Mouse (Mus musculus) layer of hippocampus, postnatal 36 days (tissue): ENCODE measurements around the gene Wdr19. TPM values are rescaled to one million over a fixed set of nuclear protein-coding genes. Genes with fewer than 3 reads are reported as not detected.
A peak's percentile ranks its signal among the peaks of the same experiment; 100 is the strongest.
"Not testable (repeated sequence)": the region's sequence is repeated elsewhere in the genome, so short reads cannot be mapped to it uniquely, and the experiment has no call there.

Experiments
- DNase-seq, 2 experiments: peaks; one replicate each; pipeline ENCODE4 v3.0.0; 2022
- total RNA-seq, 2 experiments: library from RNA; stranded (reverse); gene quantifications; 2 replicates each; pipeline ENCODE4 v1.2.3; 2021

Wdr19 gene
- total RNA-seq, 2 experiments from 2014 or later = 19.4 to 21.2 TPM

DNA sequence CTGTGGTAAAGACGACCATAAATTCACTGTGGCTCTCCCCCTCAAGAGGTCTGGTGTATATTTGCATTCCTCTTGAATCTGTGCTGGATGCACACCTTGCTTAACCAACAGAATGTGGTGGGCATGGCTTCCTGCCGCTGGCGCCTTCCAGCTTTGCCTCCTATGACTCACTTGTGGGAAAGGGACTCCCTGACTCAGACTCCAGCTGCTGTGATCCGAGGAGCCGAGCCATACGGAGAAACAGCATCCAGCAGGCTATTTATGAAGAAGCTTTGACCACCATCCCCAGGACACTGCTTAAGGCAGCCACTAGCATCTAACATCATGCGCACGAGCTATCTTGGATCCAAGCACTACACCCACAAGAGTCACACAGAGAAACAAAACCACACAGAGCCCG, 5.1 kb upstream of the Wdr19 start:
- DNase-seq = no peak

DNA sequence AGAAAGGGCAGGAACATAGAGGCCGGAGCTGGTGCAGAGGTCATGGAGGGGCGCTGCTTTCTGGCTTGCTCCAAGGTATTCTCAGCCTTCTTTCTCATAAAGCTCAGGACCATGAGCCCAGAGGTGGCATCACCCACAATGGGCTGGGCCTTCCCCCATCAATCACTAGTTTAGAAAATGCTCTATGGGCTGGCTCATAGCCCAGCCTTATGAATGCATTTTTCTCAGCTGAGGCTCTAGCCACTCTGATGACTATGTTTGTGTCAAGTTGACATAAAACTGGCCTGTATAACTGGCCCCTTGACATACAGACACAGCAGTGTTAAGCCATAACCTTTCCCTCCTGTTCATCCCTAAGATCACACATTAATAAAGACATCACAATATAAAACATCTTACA, 5.2 kb downstream of the Wdr19 start:
- DNase-seq = no peak

DNA sequence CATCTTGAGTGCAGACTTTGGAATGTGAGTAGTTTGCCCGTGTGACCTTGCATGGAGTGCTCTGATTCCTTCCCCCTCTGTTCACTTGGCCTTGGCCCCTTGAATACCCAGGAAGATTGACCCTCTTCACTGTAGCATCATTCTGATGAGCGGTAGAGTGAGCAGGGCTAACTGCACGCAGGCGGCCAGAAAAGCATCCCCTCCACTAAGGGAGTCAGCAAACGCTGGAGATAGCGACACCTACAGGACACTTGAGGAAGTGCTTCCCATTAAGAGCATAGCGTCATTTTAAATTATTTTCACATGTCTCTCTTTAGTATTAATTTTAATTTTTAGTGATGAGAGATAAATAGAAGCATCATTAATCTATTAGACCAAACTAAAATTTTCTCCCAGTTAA, 13.8 kb downstream of the Wdr19 start:
- no peak for DNase-seq

DNA sequence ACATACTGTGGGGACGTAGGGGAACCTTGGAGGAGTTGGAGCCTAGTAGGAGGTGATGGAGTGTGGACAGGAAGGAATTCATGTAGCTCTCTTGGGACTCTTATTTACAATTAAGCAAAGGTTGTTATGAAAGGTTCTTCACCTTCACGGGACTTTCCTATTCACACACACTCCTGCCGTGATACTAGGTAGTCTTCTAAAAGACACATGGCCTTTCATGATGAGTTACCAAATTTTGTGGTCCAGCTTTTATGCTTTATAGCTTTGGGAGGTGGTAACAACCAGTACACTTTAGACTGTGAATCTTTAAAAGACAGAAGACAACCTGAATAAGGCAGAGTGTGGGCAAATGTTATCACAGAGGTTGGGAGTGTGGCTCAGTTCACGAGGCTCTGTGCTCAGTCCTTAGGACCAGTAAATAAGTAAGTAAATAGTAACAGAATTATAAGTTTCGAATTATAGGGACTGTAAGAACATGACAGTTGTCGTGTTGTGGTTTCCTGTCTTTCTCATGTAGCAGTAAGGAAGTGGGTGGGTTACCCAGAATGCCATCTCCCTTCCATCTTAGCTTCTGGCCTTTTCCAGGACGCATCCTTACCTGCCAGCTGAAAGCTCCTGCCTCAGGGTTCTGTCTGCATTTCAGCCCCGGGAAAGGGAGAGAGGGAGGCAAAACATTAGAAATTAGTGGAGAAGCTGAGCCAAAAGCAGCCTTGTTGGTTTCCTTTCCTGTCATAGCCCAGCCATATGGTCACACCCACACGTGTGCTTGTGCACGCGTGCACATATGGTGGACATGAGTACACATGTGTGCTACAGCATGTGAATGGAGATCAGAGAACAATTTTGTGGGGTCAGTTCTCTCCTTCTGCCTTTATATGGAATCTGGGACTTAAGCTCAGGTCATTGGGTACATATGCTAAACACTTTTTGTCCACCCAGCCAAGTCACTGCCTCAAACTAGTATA, 18.1 kb downstream of the Wdr19 start:
- DNase-seq = peak; percentile 30

DNA sequence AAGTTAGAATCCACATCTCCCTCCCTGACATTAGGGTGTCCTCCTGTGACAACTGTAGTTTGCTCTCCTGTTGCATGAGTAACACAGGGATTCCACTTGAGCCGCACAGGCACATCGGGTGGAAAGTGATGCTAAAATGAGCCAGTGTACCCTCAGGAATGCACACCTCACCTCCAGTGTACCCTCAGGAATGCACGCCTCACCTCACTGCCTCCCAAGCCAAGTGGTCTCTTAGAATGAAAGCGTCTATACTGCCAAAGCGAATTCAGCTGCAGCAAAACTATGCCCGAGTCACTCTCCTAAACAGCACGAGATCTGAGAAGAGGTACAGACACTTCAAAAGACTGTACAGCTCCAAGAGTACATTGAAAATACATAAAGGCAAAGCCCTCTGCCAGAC, 21.5 kb downstream of the Wdr19 start:
- no peak for DNase-seq

DNA sequence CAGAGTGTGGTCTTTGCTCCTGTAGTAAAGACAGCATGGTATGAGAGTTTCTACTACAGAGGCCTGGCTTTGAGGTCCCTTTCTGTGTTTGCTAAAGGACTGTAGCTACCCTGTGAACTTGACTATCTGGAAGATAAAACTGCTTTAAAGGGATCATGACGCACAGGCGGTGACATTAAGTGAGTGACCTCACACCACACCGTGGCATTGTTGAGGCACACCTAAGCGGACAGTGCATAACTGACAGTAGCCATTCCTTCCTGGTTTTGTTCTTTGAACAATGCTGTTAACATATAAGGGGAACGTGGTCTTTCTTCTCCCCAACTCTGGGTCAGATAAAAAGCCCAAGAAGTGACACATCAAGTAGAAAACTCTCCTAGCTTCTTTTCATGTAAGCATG, 24.6 kb downstream of the Wdr19 start:
- DNase-seq = no peak

DNA sequence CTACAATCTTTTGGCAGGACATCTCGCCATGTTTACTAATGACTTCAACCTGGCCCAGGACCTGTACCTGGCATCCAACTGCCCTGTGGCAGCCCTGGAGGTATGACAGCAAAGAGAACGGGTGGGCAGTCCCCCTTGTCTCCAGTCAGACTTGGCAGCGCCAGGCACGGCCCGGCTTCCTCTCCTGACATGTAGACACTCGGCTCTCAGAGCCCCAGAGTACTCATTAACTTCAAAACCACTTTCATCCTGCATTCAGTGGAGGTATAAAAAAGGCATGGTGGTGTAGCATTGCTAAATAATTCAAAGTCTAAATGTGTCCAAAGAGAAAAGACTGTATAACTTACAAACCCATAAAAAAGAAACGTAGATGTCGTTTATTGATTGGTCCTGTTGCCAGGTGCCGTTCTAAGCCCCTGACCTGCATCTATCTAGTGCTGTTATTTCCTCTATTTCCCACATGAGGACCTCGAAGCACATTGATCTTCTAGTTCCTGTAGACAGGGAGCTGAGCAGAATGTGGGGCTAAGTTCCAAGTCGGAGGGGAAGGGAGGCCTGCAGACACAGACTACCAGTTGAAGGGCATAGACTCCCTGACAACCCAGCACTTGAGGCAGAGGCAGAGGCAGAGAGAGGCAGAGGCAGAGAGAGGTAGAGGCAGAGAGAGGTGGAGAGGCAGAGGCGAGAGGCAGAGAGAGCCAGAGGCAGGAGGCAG, 31.9 kb downstream of the Wdr19 start:
- no peak for DNase-seq

DNA sequence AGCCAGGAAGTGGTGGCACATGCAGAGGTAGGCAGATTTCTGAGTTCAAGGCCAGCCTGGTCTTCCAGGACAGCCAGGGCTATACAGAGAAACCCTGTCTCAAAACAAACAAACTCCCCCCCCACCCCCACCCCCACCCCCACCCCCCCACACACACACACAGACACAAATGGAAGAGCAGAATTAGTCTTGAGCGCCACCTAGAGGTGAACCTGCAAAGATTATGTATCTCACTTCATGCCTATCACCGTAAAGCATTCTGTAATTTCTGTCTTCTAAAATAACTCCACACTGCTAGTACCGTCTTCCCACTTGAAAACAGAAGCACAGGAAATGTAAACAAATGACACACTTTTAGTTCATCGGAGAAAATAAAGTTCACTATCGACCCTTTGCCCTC, 43.2 kb downstream of the Wdr19 start:
- peak in 1 of 2 experiments; percentile 26 for DNase-seq

DNA sequence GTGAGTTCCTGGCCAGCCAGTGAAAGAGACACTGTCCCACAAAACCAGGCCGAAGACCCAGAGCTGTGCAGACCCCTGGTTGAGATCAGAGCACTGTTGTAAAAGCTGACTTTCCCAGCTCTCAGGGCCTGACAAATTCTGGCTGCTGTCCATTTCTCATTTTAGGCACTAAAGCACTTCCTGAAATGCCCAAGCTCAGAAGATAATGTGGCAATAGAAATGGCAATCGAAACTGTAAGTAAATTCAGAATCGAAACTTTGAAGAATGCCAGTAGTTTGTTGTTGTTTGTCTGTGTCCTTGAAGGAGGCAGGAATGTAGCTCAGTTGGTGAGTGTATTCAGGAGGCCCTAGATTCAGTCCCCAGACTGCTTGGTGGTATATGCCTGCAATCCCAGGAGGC, 47.8 kb downstream of the Wdr19 start:
- DNase-seq = no peak

DNA sequence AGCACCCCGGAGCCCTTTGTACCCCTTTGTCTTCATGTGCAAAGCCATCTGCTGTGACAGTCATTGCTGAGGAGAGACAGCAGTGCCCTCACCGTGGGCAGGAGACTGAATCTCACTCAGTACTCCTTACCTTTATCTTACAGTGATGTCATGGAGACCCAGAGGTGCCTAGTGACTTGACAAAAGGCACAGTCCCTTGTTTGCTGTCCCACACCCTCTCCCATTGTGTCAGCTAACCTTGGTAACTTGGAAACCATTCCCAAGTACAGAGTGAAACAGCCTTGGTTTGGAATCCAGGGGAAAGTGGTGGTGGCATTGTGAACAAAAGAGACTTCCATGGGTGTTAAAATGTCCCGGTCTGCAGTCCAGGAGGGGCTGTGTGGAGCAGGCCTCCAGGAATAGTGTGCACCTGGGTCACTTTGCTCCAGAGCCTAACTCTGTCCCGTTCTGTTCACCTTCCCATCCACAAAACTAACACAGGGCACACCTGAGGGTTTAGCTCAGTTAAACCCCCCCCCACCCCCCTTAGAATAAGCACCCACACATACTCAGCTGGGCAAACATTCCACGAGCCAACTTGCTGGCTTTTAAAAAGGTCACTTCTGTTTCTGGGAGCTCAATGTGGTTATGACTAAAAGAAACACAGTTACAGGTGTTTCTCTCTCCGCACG, 50.8 kb downstream of the Wdr19 start:
- DNase-seq = no peak

DNA sequence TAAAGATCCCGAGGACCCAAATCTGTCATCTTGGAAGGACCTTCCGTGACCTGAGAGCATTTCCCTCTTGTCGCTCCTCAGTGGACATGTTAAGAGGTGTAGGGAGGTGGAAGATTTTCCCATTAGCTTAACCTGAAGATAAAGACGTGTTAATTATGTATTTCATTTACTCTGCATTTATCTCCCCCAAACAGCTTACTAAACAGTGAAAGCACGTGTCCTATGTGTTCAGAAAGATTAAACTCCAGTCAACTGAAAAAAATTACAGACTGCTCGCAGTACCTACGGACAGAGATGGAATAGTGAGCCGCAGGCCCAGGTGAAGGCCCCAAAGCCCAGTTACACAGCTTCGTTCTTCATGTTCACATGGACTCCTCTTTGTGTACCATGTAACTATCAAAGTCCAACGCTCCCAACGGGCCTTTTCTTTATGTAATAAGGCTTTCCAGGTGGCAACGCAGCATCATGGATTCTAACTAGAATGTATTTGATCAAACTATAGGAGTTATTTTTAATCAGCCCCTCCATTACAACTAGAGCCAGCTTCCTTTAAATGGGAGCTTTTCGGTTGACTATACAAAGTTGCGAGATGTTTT, 58.5 kb downstream of the Wdr19 start:
- DNase-seq = no peak

DNA sequence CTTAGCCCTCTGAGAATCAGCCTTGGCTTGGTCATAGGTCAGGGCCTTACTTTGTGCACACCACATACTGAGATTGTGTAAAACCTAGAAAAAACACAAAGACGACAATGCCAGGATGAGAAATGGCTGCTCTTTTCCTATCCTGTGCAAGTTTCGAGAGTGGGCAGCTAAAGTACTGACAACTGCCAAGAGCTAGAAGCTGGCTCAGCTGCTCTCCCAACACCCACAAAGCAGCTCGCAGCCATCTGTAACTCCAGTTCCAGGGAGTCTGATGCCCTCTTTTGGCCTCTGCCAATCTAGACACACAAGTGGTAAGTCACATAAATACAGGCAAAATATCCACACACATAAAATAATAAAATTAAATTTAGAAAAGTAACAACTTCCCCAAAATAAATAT, 74.5 kb downstream of the Wdr19 start:
- peak; percentile 22 to 37 for DNase-seq

DNA sequence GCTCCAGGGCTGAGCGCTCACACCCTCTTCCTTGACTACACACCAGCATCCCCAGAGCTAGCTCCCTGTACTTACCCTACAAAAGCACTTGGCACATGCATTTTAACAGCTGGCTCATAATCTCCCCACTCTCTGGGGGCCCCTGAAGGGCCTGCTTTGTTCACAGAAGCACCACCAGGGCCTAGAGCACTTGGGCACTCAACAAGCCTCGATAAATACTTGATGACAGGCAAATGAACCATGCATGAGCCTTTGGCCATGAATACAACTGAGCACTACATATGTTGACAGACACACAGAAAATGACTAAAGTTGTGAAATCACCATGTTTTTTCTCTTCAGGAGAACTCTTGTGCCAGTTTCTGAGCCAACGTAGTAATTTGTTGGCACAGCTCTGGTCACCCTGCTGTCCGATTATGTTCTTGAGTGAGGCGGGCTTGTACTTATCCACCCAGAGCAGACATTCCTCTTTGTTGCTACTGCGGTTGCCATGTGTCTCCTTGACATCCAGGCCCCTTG, 79.7 kb downstream of the Wdr19 start:
- no peak for DNase-seq

DNA sequence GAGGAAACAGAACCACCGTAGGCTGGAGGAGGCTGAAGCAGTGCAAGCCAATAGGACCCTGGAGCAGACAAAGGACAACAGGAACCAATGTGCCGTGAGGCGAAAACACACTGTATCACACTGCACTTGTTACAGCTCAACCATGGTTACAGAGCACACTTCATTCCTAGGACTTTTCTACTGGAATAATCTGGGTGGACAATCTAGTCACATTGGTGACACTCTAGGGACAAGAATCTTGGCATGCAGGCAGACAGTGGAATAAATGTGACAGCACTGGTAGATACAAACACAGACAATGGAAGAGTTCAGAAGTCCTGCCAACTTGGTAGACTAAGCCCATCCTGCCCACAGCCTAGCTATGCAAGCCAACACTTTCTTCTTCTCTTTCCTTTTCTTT, 81.7 kb downstream of the Wdr19 start:
- no peak for DNase-seq

DNA sequence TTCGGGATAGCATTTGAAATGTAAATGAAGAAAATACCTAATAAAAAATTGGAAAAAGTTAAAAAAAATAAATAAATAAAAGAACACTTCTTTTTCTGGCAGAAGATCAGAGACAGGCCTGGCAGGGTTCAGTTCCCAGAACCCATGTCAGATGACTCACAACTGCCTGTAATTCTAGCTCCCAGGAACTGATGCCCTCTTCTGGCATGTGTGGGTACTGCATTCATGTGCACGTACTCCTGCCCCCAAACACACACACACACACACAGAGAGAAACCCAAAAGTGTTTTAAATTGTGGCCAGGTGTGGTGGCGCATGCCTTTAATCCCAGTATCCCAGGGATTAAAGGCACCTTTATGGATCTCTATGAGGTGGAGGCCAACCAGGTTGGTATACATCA, 84.7 kb downstream of the Wdr19 start:
- no peak for DNase-seq

DNA sequence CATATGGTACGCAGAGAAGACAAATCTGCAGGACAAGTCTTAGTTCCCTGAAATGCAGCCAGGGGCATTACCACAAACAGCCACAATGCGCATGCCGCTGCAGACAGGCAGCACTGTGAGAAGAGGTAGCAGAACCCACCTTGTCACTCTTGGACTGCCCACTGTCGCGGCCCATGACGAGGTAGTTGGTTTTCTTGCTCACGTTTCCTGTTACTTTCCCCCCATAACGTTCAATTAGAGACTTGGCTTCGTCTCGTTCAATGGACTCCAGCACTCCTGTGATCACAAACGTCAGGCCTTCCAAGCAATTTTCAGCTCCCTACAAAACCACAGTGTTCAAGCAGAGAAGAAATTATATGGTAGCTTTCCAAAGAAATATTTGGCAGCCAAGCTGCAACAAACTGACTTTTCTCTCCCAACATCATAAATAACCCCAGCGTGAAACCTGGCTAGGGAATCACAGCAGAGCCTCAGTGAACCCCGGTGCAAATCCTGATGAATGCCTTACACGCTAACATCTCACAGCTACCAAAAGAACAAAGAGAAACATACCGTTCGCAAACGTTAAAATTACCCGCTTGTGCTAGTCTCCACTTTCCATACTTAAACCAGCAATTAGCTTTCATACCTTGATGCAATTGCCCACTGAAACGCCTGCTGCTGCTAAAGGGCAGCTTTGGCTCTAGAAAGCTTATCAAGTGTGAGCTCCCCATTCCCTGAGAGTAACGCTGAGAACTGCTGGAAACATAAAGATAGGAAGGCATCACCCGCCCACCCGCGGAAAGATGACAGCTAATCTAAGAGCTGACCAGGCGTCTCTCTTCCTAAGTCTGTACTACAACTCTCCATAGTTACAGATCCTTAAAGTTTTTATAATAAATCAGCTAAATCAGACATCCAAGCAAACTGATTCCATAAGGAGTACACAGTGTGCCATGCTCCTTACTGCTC, 88.5 kb downstream of the Wdr19 start:
- peak in 1 of 2 experiments; percentile 14 for DNase-seq

DNA sequence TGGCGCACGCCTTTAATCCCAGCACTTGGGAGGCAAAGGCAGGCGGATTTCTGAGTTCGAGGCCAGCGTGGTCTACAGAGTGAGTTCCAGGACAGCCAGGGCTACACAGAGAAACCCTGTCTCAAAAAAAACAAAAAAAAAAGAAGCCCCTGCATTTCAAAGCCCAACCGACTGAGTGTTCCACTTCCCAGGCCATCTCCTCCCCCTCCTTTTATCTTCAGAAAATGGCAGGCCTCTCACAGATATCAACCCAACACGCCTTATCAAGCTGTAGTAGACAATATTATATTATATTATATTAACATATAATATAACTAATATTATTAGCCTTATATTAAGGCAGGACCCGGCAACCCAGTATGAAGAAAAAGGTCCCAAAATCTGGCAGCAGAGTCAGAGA, 89.5 kb downstream of the Wdr19 start:
- not testable (repeated sequence) for DNase-seq

DNA sequence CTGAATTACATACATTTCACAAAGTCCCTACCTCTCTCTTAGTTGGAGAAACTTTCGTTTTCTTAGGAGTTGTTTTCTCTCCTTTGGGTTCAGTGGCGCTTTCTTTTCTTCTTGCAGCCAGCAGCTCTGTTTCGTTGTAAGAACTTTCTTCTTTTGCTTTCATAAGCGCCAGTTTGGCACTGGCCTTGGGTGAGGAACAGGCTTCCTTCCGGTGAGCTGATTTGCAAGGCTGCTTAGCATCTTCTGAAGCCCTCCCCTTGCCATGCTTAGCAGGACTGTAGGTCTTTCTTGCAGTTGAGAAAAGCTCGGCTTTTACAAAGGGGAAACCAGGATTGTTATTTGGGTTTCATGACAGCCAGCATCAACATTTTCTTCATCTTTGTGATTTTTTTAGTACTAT, 94.1 kb downstream of the Wdr19 start:
- DNase-seq = no peak

DNA sequence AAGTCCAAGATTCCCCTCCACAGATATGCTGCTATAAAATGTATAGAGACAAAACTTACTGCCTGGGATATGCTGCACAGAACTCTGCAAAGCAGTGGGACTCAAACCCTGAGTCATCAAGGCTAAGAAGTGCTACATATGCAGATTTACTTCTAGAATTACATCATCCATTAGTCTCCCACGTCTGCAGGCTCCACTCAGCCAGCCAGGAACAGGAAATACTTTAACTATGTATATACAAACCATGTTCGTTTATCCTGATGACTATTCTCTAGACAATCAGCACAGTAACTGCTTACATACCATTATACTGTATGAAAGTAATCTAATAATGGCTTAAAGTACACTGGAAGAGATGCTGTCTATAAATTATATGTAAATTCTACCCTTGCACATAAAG, 94.8 kb downstream of the Wdr19 start:
- DNase-seq = no peak

DNA sequence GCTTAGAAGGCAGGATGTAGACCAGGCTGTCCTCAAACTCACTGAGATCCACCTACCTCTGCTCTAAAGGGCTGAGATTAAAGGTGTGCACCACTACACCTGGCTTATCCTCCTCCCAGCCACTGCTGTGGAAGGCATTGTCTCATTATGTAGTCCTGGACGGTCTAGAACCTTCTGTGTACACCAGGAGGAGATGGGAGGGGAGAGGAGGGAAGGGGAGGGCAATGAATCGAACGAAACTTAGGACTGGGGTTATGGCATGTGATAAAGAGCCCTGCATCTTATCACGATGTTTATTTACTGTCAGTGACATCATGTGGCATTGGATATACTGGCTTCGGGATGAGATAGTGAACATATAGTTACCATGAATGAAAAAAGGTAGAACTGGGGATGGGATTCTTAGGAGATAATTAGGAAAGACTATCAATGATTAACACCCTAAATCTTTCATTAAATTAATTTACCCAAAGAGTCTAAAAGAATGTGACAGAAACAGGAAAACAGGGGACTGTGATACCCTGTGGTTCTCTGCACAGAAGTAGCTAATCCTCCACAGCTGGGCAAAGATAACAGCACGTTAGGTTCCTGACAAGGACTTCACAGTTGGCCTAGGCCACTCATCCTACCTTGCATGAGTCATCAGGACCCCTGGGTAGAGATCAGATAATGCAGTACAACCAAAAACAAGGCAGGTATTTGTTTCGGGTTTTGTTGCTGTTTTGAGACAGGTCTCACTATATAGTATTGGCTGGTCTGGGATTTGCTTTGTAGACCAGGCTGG, 98.9 kb downstream of the Wdr19 start:
- DNase-seq = no peak

DNA sequence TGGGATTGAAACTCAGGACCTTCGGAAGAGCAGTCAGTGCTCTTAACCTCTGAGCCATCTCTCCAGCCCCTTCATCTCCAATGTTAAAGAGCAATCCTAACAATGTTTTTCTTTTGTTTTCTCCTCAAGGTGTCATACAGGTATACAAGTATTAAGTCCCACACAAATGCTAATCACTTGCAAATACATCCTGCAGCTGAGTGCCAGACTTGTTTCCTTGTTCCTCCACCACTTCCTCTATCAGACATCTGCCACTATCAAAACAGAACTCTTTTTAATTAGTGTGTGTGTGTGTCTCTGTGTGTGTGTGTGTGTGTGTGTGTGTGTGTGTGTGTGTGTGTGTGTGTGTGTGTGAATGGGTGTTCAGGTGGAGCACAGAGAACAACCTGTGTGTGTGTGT, 100.1 kb downstream of the Wdr19 start:
- DNase-seq = not testable (repeated sequence)
